Mouse (Mus musculus): Measurements from ENCODE around the gene Fth1.
A peak's percentile ranks its signal among the peaks of the same experiment; 100 is the strongest.

The Fth1 gene

GRCm38 (mm10) chr19:9964205-9964916 lies 16.0 kb upstream of the Fth1 start:
- DNase-seq (ENCODE audit: low spot score in 2 of 2) = no peak

DNA sequence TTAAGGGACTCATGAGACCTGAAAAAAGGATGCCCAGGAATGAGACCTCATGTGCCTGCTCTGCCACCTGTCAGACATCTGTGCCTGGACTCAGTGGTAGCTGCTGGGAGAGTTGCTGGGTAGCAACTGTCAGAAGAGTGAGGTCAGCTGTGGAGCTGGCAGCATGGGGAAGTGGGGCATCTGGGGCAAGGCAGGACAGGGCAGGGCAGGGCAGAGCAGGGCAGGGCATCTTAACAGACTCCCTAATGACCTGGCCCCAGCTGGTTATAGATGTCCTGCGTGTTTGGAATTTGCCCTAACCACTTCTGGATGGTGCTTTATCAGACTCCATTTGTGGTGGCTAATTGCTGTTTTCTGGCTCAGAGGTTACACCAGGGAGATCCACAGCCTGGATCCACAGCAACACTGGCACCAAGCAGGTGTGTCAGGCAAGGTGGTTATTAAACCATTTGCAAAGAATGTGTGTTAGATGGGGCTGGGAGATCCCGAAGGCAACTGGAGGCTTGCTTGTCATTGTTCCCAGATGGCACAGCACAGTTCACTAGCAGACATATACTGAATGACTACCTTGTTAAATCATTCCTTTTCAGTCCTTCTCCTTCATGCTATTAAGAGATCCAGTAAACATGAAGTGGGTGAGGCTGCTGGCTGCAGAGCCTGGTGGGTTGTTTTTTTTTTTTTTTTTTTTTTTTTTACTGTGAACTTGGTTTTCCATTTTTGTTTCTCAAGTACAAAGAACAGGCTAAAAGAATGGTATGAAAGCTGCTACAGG lies 14.1 kb upstream of the Fth1 start:
- no peak for DNase-seq (ENCODE audit: low spot score in 2 of 2)

DNA sequence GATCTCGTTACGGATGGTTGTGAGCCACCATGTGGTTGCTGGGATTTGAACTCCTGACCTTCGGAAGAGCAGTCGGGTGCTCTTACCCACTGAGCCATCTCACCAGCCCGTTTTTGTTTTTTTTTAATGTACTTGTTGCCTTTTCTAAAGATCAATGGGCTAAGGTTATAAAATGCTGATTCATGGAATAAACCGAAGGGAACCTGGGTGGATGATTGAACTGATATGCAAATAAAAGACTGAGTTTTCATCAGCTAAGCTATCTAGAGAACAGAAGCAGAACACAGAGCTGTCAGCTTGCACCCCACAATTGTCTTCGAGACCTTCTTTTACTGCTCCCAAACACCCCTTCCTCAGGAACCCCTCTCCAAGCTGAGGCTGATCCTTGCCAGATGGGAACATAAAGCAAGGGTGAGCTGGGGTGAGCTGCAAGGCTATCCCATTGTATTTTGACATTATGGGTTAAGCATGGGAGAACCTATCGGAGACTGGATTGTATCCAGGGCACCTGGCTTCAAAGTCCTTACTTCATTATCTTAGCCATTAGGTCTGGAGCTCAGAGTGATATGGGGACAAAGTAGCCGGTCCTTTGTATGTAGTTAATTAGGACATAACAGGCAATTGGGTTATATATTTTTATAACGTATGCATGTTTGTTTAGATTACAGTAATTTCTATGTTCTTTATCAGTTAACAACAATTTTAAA lies 12.2 kb upstream of the Fth1 start:
- DNase-seq (ENCODE audit: low spot score in 2 of 2) = no peak

DNA sequence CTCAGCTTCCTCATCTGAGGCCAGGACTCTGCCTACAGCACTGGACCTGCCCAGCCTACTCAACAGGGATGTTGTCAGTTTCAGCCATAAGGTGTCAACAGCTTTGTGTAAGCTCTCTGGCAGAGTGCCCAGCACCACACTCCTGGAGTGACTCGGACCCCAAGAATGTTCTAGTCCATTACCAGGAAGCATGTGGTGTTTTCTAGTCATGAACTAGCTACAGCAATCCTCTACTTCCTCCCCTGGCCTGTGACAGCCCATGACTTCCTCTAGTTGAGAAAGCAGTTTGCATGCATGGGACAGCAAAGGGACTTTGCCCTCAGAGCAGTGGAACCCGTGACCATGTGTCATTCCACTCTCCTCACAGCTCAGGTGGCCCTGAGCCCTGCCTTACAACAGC lies 5.5 kb upstream of the Fth1 start:
- peak in 1 of 2 experiments; percentile 69 for DNase-seq (ENCODE audit: low spot score in 2 of 2)

- DNase-seq (ENCODE audit: low spot score in 2 of 2) = no peak
Measured at GRCm38 (mm10) chr19:9977085-9977484, 3.3 kb upstream of the Fth1 start.

DNA sequence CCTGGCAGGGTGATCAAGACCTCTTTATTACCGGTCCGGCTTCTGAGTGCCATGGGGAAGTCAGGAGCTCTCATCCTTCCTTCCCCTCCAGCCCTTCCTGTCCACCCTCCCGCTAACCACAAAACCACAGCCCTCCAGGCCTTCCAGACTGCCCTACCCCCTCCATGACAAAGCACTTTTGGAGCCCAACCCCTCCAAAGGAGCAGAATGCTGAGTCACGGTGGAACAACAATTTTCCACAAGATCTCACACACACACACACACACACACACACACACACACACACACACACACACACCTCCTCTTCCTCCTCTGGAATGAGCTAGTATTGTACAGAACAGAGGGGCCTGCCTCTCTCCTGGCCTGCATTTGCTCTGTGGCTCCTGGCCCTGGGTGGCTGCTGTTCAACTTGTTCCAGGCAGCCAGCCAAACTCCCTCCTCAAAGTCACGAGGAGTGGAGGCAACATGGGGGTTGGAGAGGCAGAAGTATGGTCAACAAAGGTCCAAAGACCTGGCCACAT lies 1.9 kb upstream of the Fth1 start:
- DNase-seq (ENCODE audit: low spot score in 2 of 2) = no peak

- DNase-seq (ENCODE audit: low spot score in 2 of 2) = no peak
Measured at GRCm38 (mm10) chr19:9979156-9979555, 1.2 kb upstream of the Fth1 start.

- no peak for DNase-seq (ENCODE audit: low spot score in 2 of 2)
Measured at GRCm38 (mm10) chr19:9981621-9982020, 1.2 kb downstream of the Fth1 start.

DNA sequence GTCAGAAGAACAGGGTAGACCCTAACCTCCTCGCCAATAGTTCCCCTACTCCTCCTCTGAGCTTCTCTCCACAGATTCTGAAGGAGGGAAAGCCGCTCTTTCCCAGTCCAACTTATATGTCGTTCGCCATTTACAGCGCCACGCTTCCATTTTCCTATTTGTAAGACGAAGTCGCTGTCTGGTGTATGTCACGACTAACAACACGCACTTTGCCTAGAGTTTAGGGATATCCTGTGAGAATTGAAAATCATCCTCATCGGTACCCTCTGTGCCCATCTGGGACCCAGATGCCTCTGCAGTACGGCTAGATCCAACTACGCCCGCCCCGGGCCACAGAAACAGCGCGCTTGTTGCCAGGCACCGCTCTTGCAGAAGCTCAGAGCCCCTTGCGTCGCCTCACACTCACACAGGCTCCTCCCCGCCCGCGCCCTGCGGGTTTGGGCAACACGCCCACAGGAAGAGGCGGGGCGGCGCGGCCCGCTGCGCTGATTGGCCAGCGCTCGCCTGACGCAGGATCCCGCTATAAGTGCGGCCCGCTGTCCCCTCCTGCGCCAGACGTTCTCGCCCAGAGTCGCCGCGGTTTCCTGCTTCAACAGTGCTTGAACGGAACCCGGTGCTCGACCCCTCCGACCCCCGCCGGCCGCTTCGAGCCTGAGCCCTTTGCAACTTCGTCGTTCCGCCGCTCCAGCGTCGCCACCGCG lies 1.9 kb downstream of the Fth1 start:
- DNase-seq (ENCODE audit: low spot score in 2 of 2) = peak; percentile 92 to 95

DNA sequence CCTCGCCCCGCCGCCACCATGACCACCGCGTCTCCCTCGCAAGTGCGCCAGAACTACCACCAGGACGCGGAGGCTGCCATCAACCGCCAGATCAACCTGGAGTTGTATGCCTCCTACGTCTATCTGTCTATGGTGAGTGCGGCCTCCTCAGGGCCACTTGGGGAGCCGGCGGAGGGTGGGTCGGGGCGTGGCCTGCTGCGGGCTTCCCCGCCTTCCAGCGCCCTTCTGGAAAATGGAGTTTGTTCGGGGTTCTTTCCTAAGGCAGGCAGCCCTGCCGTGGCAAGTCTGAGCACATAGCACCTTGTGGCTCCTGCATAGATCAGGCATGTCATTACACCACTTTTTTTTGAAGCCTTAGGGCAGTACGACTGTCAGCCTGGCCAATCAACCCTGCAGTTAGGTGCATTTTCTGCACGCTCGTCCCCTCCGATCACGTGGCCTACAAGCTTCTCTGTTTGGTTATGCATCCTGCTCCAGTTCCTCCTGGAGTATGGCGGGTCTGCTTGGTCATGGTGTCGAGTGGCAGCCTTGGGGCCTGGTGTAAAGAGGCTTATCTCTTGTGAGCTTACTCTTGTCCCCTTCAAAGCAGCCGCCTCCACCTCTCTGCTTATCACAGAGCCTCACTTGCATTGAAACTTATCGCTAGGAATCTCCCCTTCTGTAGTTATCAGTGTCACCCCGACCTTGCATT lies 2.6 kb downstream of the Fth1 start:
- peak in 1 of 2 experiments; percentile 67 for DNase-seq (ENCODE audit: low spot score in 2 of 2)

GRCm38 (mm10) chr19:9984111-9985055 lies 4.0 kb downstream of the Fth1 start:
- DNase-seq (ENCODE audit: low spot score in 2 of 2) = no peak

- no peak for DNase-seq (ENCODE audit: low spot score in 2 of 2)
Measured at GRCm38 (mm10) chr19:9985190-9985899, 4.9 kb downstream of the Fth1 start.

DNA sequence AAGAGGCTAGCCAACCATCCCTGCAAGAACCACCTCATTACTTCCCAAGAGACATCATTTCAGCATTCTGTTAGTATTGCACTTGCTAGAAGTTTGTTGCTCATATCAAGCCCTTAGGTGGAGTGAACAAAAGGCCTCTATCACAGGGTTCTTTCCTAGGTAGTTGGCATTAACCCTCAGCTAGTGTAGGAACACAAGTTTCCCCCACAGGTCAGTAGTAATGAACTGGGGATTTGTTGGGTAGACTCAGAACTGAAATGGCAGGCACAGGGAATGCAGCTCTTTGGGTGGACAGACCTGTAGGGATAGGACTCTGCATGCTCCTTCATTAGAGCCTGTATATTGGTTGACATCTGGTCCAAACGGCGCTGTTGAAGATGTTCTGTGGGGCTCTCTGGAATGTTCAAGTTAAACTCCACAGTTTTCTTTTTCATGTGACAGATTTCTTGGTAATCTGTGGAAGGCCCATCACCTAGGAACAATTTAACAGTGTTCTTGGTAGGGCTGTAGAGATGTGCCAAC lies 5.6 kb downstream of the Fth1 start:
- no peak for DNase-seq (ENCODE audit: low spot score in 2 of 2)

DNA sequence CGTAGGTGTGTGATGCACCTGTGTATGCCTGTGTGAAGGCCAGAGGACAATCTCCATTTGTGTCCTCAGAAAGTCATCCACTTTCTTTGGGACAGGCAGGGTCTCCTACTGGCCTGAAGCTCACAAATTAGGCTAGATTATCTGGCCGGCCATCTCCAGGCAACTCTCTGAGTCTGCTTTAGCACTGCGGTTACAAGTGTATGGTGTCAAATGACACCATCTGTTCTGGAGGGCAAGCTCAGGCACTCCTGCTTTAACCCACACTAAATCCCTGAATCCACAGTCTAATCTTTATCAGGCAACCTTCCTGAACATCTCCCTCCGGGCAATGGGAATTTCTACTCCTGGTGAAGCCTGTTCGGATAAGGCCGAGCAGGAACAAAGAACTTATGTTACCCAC lies 6.8 kb downstream of the Fth1 start:
- DNase-seq (ENCODE audit: low spot score in 2 of 2) = no peak

DNA sequence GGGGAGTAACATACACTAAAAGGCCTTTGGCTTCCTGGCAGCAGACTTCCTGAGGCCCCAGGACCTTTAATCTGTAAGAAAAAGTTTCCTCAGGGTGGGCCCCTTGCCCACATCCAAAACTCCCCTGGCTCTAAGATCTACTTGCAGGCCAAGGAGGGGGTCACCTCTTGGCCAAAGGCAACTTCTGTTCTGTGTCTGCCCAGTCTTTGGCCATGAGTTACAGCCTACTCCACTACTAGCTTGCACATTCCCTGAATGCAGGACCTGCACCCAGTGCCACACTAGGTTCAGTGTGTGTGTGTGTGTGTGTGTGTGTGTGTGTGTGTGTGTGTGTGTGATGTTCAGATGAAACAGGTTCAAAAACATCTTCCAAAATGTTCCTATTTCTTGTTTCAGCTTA lies 7.2 kb downstream of the Fth1 start:
- no peak for DNase-seq (ENCODE audit: low spot score in 2 of 2)

DNA sequence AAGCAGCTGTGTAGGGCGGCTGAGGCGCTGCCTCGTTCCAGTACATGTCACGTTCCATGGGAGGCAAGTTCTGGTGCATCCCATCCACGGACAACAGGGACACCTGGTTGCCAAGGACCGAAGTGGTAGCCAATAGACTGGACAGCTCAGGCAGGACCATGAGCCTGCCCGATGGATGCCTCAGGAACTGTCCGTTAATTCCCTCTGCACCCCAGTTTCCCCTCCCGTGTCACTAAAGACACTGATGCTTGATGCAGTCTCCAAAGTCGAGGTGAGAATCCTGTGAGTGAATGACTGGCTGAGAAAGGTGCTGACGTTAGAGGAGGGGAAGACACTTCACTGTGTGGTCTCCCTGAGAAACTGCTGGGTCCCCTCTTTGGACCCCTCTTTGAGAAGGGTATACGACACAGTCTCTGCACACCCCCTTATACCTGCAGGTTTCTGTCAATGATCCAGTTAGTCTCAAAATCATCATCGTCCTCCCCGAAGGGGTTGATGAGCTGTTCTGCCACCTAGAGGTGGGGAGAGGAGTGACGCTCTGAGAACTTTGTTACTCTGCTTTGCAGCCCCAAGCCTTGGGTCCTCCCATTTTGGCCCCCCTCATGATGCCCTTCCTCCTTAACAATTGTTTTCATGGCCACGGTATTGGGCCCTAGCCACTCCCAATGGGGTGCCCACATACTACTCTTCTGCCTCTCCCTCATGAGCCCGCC lies 8.9 kb downstream of the Fth1 start:
- peak in 1 of 2 experiments; percentile 30 for DNase-seq (ENCODE audit: low spot score in 2 of 2)

DNA sequence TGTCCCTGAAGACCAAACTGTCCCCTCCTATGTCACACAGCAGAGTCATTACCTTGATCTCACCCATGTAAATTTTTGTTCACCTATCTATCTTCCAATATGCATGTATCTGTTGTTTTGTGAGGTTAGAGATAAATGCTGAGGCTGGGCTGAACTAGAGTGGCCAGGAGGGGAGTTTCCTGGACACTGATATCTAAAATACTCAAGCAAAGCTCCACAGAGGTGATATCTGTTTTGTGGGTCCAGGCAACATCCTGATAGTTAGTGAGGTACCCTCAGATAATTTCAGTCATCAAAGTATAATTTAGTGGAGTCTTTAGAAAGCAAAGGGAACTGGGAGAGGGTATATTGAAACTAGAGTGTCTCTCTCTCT lies 9.5 kb downstream of the Fth1 start:
- DNase-seq (ENCODE audit: low spot score in 2 of 2) = no peak

DNA sequence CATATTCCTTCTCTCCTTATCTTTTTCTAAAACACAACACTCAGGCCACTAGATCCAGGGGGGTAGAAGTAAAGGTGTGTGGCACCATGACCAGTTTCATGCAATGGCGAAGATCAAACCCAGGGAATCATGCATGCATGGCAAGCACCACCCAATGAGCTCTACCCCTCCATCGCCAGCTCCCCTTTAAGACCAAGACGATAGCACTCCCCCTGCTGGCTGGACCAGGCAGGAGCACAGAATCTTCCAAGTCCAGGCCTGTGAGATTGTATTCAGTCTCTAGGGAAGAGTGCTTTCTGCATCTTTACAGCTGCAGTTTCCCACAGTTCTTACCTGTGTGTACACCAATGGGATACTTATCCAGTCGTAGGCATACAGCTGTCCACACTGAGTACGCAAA lies 10.9 kb downstream of the Fth1 start:
- peak; percentile 74 to 83 for DNase-seq (ENCODE audit: low spot score in 2 of 2)

Measured in natural killer cell, adult 2 months (primary cell).